Mouse (Mus musculus): ENCODE results near the gene Rcor2.

DNA sequence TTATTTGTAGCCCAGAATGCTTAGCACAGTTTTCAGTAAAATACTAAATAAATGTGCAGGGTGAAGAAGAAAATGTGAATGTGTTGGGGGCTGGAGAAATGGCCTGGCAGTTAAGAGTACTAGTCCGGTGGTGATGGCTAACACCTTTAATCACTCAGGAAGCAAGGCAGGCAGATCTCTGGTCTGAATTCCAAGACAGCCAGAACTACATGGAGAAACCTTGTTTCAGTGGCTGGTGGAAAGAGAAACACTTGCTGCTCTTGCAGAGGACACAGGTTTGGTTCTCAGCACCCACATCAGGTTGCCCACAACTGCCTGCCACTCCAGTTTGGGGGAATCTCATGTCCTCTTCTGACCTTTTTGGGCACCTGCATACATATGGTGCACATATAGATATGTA, 33.0 kb downstream of the Rcor2 start:
- TF ChIP-seq POLR2A (IDR thresholded peaks at IDR 0.05; ENCODE audit: borderline replicate concordance, insufficient read depth, low read length), result no peak
- no peak for TF ChIP-seq CTCF (IDR thresholded peaks at IDR 0.05; ENCODE audit: borderline replicate concordance, insufficient read depth, low read depth, low read length)

All from cerebellum, adult 2 months (tissue).